23 mouse cellular contexts compared by ENCODE assay signal in genomic region chr6:140179999-140180398, GRCm38 (mm10).
"Had no signal": no experiment of that assay in that cellular context is flagged by ENCODE, and none has a peak within 500 bp of the region (broad histone marks: within the 10 kb centered on the region; RNA-seq: fewer than 3 reads in every experiment).

No protein-coding gene starts in this region.

- H3K27ac ChIP-seq: kidney, embryonic 15.5 days; limb, embryonic 10.5 days; limb, embryonic 13.5 days; liver, embryonic 12.5 days; liver, embryonic 15.5 days; lung, embryonic 15.5 days; midbrain, embryonic 12.5 days; neural tube, embryonic 13.5 days; stomach, postnatal 0 days had no signal

- H3K9me3 ChIP-seq: kidney, embryonic 15.5 days; limb, embryonic 10.5 days; limb, embryonic 13.5 days; liver, embryonic 12.5 days; liver, embryonic 15.5 days; lung, embryonic 15.5 days; midbrain, embryonic 12.5 days; neural tube, embryonic 13.5 days had no signal

- H3K36me3 ChIP-seq: kidney, embryonic 15.5 days; limb, embryonic 10.5 days; limb, embryonic 13.5 days; liver, embryonic 12.5 days; liver, embryonic 15.5 days; lung, embryonic 15.5 days; midbrain, embryonic 12.5 days; neural tube, embryonic 13.5 days had no signal

- H3K27me3 ChIP-seq: kidney, embryonic 15.5 days; limb, embryonic 13.5 days; liver, embryonic 12.5 days; liver, embryonic 15.5 days; lung, embryonic 15.5 days; megakaryocyte, embryonic 14.5 days; midbrain, embryonic 12.5 days; neural tube, embryonic 13.5 days had no signal

- H3K4me2 ChIP-seq: kidney, embryonic 15.5 days; limb, embryonic 13.5 days; liver, embryonic 12.5 days; liver, embryonic 15.5 days; lung, embryonic 15.5 days; midbrain, embryonic 12.5 days; neural tube, embryonic 13.5 days had no signal

- ATAC-seq: liver, embryonic 12.5 days; midbrain, embryonic 16.5 days had no signal

- H3K4me1 ChIP-seq: kidney, embryonic 15.5 days; limb, embryonic 13.5 days; liver, embryonic 12.5 days; liver, embryonic 15.5 days; lung, embryonic 15.5 days; megakaryocyte, embryonic 14.5 days; midbrain, embryonic 12.5 days; neural tube, embryonic 13.5 days had no signal

- H3K4me3 ChIP-seq: kidney, embryonic 15.5 days; limb, embryonic 10.5 days; limb, embryonic 13.5 days; liver, embryonic 12.5 days; liver, embryonic 15.5 days; lung, embryonic 15.5 days; megakaryocyte, embryonic 14.5 days; midbrain, embryonic 12.5 days; myocyte; neural tube, embryonic 13.5 days had no signal

- H3K9ac ChIP-seq: kidney, embryonic 15.5 days; limb, embryonic 13.5 days; liver, embryonic 12.5 days; liver, embryonic 15.5 days; lung, embryonic 15.5 days; midbrain, embryonic 12.5 days; neural tube, embryonic 13.5 days had no signal

- DNase-seq: kidney, adult 8-10 months; kidney, postnatal 10 days; kidney, postnatal 36 days; layer of hippocampus, postnatal 36 days; liver; lung, adult 18-20 months; lung, postnatal 10 days; lung, postnatal 36 days; retina, postnatal 1 day; thymus, adult 2 months; thymus, postnatal 25 days had no signal
